Mouse (Mus musculus) adipose tissue, adult 10 weeks (tissue): ENCODE results near the gene Acsl5. TPM values are rescaled to one million over a fixed set of nuclear protein-coding genes. Genes with fewer than 3 reads are reported as not detected.

Experiments
- polyA plus RNA-seq: library from polyadenylated mRNA; stranded (reverse); fragments of 350-450 nt; fragmentation: Illumina TruSeq; extraction: RNeasy Lipid Tissue Mini Kit (QIAGEN cat#74804); gene quantifications from one replicate; pipeline ENCODE4 v1.2.3, GENCODE M21; 2014; ENCODE audit warnings: low read depth, low replicate concordance

Acsl5 gene
- polyA plus RNA-seq: 29.8 TPM

DNA sequence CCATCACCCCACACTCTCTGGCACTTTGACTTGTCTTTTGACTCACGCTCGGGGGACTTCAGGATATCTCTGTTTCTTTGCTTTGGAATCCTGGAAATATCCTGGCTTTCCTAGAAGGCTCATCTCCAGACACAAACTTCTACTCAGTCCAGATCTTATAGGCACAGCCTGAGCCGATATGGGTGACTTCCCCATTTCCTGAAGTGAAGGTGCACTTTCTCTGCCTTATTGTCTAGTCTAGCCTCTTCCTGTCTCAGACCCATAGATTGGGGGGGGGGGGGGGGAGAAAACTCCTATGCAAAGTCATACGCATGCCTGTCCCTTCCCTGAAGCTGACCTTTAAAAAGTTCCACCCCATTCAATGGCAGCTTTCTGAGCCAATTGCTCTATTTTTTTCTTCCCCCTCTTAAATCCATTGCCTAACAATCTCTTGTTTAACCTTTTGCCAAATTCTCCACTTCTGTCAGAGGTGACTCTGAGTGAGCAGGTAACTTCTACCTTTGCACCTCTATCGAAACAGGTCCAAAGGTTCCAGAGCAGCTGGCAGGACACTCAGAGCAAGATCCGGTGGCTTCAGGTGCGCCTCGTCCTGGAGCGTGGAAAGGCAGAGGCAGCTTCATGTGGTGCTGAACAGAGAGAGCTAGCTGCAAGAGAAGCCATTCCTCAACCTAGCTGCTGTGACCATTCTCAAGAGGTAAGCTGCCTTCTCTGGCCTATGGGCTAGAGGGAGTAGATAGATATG lies at the start of gene Acsl5:
Gene Acsl5, plus strand, starts transcription at position 556 of the 742 bp plus-strand sequence.

DNA sequence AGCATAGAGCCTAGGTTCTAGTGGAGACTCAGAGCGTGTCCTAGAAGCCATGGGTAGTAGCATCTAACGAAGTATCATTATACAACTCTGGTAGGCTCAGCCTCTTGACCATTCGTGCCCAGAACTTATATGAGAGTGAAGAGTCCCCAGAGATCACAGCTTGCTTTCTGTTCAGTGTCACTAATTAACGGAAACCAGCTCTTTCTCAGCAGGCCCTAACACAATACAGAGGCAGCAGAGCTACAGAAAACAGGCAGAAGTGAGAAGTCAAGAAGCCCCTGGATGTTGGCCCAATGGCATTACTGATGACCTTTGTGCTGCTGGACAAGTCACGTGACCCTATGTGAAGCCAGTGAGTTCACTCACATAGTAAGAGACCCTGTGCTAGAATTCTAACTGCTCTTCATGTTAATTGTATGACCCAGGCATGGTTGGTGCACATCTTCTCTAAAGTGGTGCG lies 10.5 kb upstream of the Acsl5 start, which contains the start of gene Gucy2g:
Gene Gucy2g, minus strand, starts transcription at position 51 of the 460 bp plus-strand sequence.

DNA sequence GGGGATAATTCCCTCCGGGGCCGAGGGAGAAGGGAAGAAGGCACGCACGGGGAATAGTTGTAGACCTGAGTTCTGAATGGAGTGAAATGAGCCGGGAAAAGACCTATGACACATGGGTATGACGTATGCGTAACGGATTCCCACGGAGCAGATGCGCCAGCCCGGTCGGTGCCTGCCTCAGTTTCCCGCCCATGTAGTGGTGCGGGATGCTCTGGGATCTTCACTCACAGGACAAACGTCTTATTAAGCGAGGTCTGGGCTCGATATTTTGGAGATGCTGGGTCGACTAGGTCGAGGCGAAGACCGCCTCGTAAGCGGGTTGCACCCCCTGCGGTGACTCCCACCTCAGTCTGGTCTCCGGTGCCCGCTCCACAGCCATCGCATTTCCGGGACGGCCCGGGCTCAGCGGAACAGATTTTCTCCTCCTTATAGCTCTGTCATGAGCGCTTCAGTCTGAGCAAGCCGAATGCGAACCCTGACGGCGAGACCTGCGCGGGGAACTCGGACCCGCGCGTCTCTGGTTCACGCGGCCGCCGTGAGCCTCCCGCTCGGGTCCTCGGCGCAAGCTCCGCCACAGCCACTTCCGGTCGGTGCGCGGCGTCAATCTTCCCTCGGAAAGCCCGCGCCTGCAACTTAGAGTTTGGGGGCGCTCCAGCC lies 63.8 kb downstream of the Acsl5 start, which contains the start of gene Zdhhc6:
Gene Zdhhc6, minus strand, starts transcription at position 581 of the 657 bp plus-strand sequence.

DNA sequence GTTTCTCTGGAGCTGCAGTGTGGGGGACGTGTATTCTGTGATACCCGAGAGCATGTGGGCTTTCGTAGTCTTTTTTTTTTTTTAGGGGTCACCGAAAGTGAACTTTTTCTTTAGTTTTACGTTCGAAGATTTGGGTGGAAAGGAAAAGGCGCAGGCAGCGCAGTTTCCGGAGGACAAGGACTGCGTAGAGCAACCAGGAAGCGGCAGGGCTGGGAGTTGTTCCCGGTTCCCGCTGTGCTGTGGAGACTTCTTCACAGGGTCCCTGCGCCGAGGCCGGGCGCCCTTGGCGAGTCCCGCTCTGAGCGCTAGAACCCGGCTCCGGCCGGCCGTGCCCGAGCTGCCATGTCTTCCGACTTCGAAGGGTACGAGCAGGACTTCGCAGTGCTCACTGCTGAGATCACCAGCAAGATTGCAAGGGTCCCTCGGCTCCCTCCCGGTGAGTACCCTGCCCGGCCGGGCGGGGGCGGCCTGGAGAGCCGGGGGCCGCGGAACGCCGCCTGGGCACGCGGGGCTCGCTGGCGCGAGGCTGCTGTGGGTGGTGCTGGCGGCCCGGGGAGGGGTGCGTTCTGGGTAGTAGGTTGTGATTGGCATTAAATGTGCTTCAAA lies 64.5 kb downstream of the Acsl5 start, which contains the start of gene Vti1a:
Gene Vti1a, plus strand, starts transcription at position 187 of the 606 bp plus-strand sequence.

Other genes starting within 250 kb of the Acsl5 start
- gene Gpam, start 124.7 kb upstream of the Acsl5 start, polyA plus RNA-seq: 70.4 TPM
- gene Tectb, start 71.2 kb upstream of the Acsl5 start, polyA plus RNA-seq: 0.87 TPM
- 4.2 TPM for gene Gucy2g, start 10.7 kb upstream of the Acsl5 start, polyA plus RNA-seq
- gene Zdhhc6, start 64.1 kb downstream of the Acsl5 start, polyA plus RNA-seq: 42.2 TPM
- gene Vti1a, start 64.4 kb downstream of the Acsl5 start, polyA plus RNA-seq: 24.2 TPM